Mouse (Mus musculus) stomach, embryonic 16.5 days (tissue): Measurements from ENCODE around the gene Katnbl1. TPM values are rescaled to one million over a fixed set of nuclear protein-coding genes. Genes with fewer than 3 reads are reported as not detected.
"Not testable (repeated sequence)": the region's sequence is repeated elsewhere in the genome, so short reads cannot be mapped to it uniquely, and the experiment has no call there.

Experiments
- ATAC-seq: fragments of 200-750 bp; cut with Nextera tagmentation; 2 replicates; pipeline ENCODE4 v1.8.0; 2017; ENCODE audit warnings: moderate number of reproducible peaks, moderate TSS enrichment; ENCODE audit not compliant: insufficient read depth, low FRiP score
- H3K27ac ChIP-seq: fragments of 300-500 bp; sonication (generic); 2 replicates; pipeline ENCODE4 v1.5.1; 2014; ENCODE audit warnings: low read length
- H3K27me3 ChIP-seq: fragments of 300-500 bp; sonication (generic); 2 replicates; pipeline ENCODE4 v1.6.1; 2014; ENCODE audit warnings: low read length, control low read depth, mixed read lengths; ENCODE audit not compliant: control insufficient read depth, insufficient read depth
- H3K36me3 ChIP-seq: fragments of 300-500 bp; sonication (generic); 2 replicates; pipeline ENCODE4 v1.6.1; 2014; ENCODE audit warnings: low read length; ENCODE audit not compliant: control insufficient read depth, insufficient read depth
- H3K4me1 ChIP-seq: fragments of 300-500 bp; sonication (generic); 2 replicates; pipeline ENCODE4 v1.6.1; 2014; ENCODE audit warnings: low read length, control low read depth, mixed read lengths; ENCODE audit not compliant: control insufficient read depth, insufficient read depth
- H3K4me2 ChIP-seq: fragments of 300-500 bp; sonication (generic); 2 replicates; pipeline ENCODE4 v1.6.1; 2014; ENCODE audit warnings: low read depth, low read length, mixed read lengths
- H3K4me3 ChIP-seq: fragments of 300-500 bp; sonication (generic); replicated peaks from 2 replicates; pipeline ENCODE4 v1.5.1; 2014; ENCODE audit warnings: mild to moderate bottlenecking, low read length
- H3K9ac ChIP-seq: fragments of 300-500 bp; sonication (generic); 2 replicates; pipeline ENCODE4 v1.6.1; 2014; ENCODE audit warnings: low read length
- H3K9me3 ChIP-seq: fragments of 300-500 bp; sonication (generic); replicated peaks from 2 replicates; pipeline ENCODE4 v1.6.1; 2016; ENCODE audit warnings: low read length, control low read depth; ENCODE audit not compliant: control insufficient read depth
- WGBS: fragments of 180-500 bp; shearing (Covaris S2); extraction: QIAGEN DNeasy Blood & Tissue Kit; methylation state at CpG from one replicate; pipeline ENCODE4 v1.1.7; 2014; 5-methylcytosine and 5-hydroxymethylcytosine counted together
- polyA plus RNA-seq: library from polyadenylated mRNA; unstranded; fragments of >200 nt; fragmentation: Nextera tagmentation; extraction: Ambion mirVana; gene quantifications from 2 replicates; pipeline ENCODE4 v1.2.1, GENCODE M21; 2015

The Katnbl1 gene
- polyA plus RNA-seq, 1 experiment from 2014 or later: 46.9 TPM

DNA sequence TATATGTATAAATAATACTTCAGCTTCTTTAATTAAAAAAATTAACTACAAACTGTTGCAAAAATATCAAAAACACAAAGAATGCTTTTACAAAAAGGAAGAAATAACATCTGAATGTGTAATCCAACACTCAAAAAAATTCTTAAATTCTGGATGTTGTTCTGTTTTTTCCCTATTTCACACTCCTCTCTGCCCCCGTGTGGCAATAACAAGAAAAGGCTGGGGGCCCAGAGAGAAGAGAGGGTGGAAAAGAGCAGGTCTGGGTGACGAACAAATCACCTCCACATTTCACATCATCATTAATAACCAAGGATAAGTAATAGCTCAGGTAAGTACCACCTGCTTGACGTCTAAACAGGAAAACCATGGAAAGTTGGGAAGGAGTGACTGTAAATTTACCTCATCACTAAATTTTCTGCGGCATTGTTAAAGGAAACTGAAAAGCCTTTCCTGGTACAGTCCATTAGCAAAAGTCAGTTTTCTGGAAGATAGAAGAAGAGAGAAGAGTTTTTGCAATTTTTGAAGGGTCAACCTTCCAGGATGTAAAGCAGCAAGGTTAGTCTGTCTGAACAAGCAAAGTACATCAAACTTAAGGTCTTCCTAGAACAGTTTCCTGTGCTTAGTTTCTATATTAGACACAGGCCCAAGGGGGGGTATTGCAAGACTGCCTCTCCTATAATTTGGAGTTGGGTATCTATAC is 70.7 kb downstream of the Katnbl1 start:
- Histone ChIP-seq H3K9ac (no peak overlapping the region), H3K4me3 (no peak overlapping the region), H3K27me3 (no peaks in the 10 kb centered on the region), H3K27ac (no peak overlapping the region), H3K4me1 (no peaks in the 10 kb centered on the region), H3K9me3 (no peaks in the 10 kb centered on the region), H3K36me3 (no peaks in the 10 kb centered on the region), H3K4me2 (no peak overlapping the region)
- no peak for ATAC-seq
- WGBS: 33% methylated on average over 4 of the region's 4 CpGs

DNA sequence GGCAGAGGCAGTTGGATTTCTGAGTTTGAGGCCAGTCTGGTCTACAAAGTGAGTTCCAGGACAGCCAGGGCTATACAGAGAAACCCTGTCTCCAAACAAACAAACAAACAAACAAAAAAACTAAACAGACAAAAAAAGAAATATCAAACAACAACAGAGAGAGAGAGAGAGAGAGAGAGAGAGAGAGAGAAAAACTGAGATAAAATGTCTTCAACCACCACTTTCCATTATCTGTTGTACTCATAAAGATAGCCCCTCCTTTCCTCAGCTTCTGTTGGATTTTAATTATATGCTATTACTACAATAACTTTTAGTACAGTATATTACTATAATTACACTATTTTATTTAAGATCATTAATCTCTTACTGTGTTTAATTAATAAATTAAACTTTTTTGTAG is 73.5 kb downstream of the Katnbl1 start:
- H3K9ac ChIP-seq, H3K4me1 ChIP-seq, H3K4me3 ChIP-seq, H3K9me3 ChIP-seq, ATAC-seq, H3K36me3 ChIP-seq, H3K27ac ChIP-seq, H3K4me2 ChIP-seq, H3K27me3 ChIP-seq: not testable (repeated sequence)

DNA sequence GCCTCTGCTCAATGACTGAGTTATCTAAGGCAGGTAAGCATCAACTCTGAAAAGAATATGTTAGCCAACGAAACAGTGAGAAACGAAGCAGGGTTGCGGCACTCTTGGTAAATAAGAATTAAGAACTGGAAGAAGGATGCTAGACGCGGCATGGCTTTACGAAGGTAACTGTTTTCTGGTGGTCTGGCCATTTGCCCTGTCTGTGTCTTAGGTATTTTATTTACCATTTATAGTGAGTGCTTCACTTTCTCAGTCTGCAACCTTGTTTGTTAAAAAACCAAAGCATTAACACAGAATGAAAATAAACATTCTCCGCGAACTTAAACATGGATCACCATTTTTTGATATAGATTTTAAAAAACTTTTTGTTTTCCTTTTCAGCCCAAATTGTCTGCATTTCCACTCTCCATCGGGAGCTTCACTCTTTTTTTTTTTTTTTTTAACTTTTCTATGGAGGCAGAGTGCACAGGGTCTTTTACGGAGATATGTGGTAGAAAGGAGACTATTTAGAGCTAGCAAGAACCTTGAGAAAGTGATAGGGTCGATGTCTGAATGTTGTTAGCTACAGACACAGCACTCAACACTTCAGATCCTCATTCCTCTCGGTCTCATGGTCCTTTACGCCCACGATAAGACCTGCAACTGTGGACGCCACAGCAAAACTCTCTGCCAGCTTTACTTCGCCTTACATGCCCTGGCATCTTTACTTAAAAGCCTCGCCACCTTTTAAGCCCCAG is 75.3 kb downstream of the Katnbl1 start:
- peak overlapping the region; percentile 95 for H3K4me3 ChIP-seq
- H3K4me2 ChIP-seq: peak overlapping the region; percentile 76
- WGBS: 25% methylated on average over 17 of the region's 17 CpGs
- no peaks in the 10 kb centered on the region for H3K27me3 ChIP-seq
- H3K9ac ChIP-seq: peak overlapping the region; percentile 84
- peaks cover 2% of the 10 kb centered on the region; the same call in 1 of the 2 replicates for H3K4me1 ChIP-seq
- H3K27ac ChIP-seq: peak overlapping the region; percentile 53; the same call in 1 of the 2 replicates
- H3K36me3 ChIP-seq: no peaks in the 10 kb centered on the region
- ATAC-seq: peak; percentile 73; the same call in 1 of the 2 replicates
- H3K9me3 ChIP-seq: no peaks in the 10 kb centered on the region

DNA sequence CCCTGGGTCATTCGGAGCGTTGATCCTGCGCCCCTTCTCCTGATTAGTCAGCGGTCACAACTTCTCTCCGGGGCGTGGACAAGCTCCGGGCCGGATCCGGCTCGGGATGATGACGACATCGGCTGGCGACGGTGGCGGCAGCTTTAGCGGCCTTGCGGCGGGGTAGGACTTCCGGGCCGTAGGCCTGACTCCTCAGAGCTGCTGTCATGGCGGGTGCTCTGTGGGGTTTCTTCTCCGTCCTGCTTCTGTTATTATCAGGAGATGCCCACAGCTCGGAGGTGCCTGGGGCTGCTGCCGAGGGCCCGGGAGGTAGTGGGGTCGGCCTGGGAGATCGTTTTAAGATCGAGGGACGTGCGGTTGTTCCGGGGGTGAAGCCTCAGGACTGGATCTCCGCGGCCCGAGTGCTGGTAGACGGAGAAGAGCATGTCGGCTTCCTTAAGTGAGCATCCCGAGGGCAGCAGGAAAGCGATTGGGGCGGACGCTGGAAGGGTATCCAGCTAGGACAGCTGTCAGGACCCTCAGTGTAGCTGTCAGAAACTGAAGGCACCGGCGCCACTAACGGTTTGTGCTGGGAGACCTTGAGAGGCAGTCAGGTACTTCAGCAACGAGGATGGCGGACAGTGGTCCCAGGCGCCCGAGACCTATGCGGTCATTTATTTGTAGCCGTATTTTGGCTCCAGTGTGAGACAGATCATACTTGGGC is 76.0 kb downstream of the Katnbl1 start, which contains the start of gene Emc7:
Gene Emc7, plus strand, starts transcription at position 136 of the 703 bp plus-strand sequence.
- peak; percentile 97 for ATAC-seq
- H3K4me2 ChIP-seq: peak within 1 kb of the TSS; percentile 96

DNA sequence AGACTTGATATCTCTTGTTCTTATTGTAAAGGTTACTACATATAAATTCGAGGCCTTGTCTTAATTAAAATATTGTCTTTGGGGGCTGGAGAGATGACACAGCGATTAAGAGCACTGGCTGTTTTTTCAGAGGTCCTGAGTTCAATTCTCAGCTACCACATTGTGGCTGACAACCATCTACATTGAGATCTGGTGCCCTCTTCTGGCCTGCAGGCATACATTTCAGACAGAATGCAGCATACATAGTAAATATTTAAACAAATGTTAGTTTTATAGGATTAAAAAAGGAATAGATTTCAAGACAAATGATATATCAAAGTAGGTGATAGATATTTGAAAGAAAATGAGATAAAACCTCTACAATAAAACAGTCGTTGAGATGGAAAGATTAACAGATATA is 81.5 kb downstream of the Katnbl1 start:
- no peak overlapping the region for H3K9ac ChIP-seq

More for the DNA sequence above, 76.0 kb downstream of the Katnbl1 start, which contains the start of gene Emc7:
- H3K36me3 ChIP-seq: no peaks in the 10 kb centered on the region
- no peaks in the 10 kb centered on the region for H3K27me3 ChIP-seq
- peak within 1 kb of the TSS; percentile 69; the same call in 1 of the 2 replicates for H3K27ac ChIP-seq
- peak within 1 kb of the TSS; percentile 84 for H3K9ac ChIP-seq
- peaks cover 2% of the 10 kb centered on the region; the same call in 1 of the 2 replicates for H3K4me1 ChIP-seq
- under 1% methylated on average over 49 of the region's 49 CpGs for WGBS
- peak within 1 kb of the TSS; percentile 95 for H3K4me3 ChIP-seq
- no peaks in the 10 kb centered on the region for H3K9me3 ChIP-seq

More for the DNA sequence above, 81.5 kb downstream of the Katnbl1 start:
- Histone ChIP-seq H3K4me2 (no peak overlapping the region), H3K27me3 (no peaks in the 10 kb centered on the region), H3K9me3 (no peaks in the 10 kb centered on the region), H3K4me1 (peaks cover 2% of the 10 kb centered on the region; the same call in 1 of the 2 replicates), H3K36me3 (0 out of 2 replicates have a peak, but pooled peaks cover 8% of the 10 kb centered on the region), H3K4me3 (no peak overlapping the region), H3K27ac (no peak overlapping the region)
- no peak for ATAC-seq
- WGBS: 91% methylated on average over 3 of the region's 3 CpGs

Other genes starting within 250 kb of the Katnbl1 start
- not detected in 2 replicates for gene Olfr1316, start 244.2 kb upstream of the Katnbl1 start, polyA plus RNA-seq
- not detected in 2 replicates for gene Olfr1317, start 238.9 kb upstream of the Katnbl1 start, polyA plus RNA-seq
- not detected in 2 replicates for gene Olfr1318, start 225.0 kb upstream of the Katnbl1 start, polyA plus RNA-seq
- gene Lpcat4, start 139.7 kb upstream of the Katnbl1 start, polyA plus RNA-seq: 39.7 and 54.7 TPM in 2 replicates
- gene Nutm1, start 119.9 kb upstream of the Katnbl1 start, polyA plus RNA-seq: 0.05 and 0.11 TPM in 2 replicates
- gene Nop10, start 117.3 kb upstream of the Katnbl1 start, polyA plus RNA-seq: 193 and 215 TPM in 2 replicates
- gene Slc12a6, start 113.4 kb upstream of the Katnbl1 start, polyA plus RNA-seq: 14.6 and 15.1 TPM in 2 replicates
- not detected in 2 replicates for gene Gm21985, start 112.9 kb upstream of the Katnbl1 start, polyA plus RNA-seq
- 107 and 115 TPM in 2 replicates for gene Emc4, start 11.2 kb upstream of the Katnbl1 start, polyA plus RNA-seq
- gene Emc7, start 75.8 kb downstream of the Katnbl1 start, polyA plus RNA-seq: 22.0 and 22.1 TPM in 2 replicates
- gene Chrm5, start 101.6 kb downstream of the Katnbl1 start, polyA plus RNA-seq: 0.08 TPM in 1 of 2 replicates, not detected in the other
- 2.8 and 3.5 TPM in 2 replicates for gene Aven, start 113.8 kb downstream of the Katnbl1 start, polyA plus RNA-seq